Mouse (Mus musculus): ENCODE results near the gene Medag.

DNA sequence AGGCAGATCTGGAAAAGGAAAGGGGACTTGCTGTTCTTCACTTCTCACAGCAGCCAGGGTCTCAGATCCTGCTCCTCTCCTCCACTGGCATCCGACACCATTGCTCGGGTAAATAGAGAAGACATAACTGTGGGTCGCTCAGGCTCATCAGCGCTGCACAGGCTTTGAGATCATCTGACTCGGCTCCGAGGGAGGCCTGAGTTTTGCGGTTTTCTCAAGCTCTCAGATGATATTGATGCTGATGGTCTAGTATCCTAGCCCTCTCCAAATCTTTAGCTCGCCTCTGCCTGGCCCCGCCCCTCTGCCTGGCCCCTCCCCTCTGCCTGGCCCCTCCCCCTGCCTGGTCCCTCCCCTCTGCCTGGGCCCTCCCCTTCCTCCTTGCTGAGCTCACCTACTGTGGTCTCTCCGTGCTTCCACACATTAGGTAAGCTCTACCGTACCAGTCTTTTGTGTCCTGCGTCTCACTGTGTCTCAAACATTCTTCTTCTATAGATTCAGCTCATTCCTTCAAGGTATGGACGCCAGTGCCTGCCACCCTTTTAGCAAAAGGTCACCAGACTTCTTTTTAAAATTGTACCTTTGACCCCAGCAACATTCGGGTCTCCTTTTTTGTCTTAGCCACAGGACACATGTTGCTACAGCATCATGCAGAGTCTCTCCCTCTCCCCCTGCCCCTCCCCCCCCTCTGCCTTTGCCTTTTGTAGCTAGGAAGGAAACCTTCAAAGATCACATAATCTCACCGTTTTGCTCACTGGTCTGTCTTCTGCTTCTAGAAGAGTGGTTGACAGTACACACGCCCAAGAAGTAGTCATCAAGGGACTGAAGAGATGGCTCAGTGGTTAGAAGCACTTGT is 47.4 kb upstream of the Medag start:
- no peak for TF ChIP-seq CTCF (IDR thresholded peaks at IDR 0.05)
- TF ChIP-seq POLR2A (IDR thresholded peaks at IDR 0.05; ENCODE audit: insufficient read depth, low read depth, low read length) = no peak

Measured in heart, adult 2 months (tissue).